Mouse (Mus musculus) kidney, adult 9 months (tissue): ENCODE measurements around the gene Nampt.
"Not testable (repeated sequence)": the region's sequence is repeated elsewhere in the genome, so short reads cannot be mapped to it uniquely, and the experiment has no call there.

Experiments
- DNase-seq: peaks from one replicate; pipeline ENCODE4 v3.0.0; 2022

Nampt gene

DNA sequence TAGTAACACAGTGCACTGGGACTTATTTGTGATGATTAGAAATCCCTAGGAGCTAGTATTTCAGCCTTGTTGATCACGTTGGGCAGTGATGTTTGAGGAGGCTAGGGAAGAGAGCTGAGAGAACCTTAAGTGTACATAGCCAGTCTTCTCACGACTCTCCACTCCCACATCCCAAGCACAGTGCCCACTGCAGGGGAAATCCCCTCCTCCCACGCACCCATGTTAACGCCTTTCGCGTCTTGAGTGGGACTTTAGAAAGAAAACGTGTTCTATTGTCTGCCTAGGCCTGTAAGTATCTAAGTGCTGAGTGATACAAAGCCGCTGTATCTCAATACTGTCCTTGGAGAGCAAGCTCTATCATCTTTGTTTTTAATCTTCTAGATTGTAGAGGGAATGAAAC lies 27.0 kb downstream of the Nampt start:
- DNase-seq, result no peak

DNA sequence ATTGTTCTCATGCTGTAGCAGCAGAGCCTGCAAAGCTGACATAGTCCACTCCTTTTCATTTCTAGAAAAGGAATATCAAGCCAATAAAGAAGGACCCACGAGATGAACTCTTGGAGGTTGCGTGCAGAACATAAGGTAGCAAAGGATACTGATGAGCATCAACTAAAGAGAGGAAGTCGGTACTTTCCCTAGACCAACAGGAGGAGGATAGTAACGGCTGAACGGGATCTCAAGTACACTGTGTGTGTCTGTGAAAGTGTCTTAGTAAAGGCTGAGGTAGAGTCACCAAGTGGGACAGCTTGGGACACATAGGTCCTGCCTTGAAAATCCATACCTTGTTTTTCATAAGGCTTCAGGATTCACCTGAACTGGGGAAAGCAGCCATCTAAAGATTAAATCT lies 34.4 kb downstream of the Nampt start:
- DNase-seq, result no peak

DNA sequence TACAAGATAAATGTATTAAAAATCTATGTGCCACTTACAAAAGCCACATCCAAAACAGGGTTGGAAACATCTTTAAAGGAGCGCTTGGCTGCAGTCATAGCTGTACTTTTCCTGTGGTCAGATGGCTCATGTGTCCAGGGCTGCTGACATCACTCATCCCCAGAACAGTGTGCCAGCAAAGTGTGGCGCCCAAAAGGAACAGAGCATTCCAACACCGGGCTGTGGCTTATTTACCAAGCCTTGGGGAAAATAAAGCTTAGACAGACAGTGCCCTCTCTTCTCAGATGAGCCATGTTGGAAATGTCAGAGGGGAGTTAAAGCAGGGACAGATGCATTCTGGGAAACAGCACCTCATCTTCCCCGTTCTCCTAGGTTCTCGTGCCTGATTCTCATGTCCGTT lies 35.5 kb downstream of the Nampt start:
- DNase-seq, result peak; percentile 21

DNA sequence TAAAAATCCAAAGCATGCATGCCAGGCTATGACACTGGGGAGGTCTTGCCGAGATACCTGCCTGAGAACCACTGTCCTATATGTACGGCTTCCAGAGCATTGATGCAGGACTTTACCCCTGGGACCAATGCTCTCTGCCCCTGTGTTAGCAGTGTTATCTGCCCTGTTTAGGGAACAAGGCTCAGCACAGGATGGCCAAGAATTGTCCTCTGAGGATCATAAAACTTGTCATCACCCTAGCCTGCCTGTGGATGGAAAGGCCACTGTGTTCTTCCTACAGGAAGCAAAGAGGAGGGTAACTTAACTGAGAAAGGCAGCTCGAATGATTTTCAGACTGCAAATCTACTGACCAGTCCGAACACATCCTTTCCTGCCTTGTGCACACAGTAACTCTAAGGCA lies 36.1 kb downstream of the Nampt start:
- DNase-seq, result peak; percentile 38

DNA sequence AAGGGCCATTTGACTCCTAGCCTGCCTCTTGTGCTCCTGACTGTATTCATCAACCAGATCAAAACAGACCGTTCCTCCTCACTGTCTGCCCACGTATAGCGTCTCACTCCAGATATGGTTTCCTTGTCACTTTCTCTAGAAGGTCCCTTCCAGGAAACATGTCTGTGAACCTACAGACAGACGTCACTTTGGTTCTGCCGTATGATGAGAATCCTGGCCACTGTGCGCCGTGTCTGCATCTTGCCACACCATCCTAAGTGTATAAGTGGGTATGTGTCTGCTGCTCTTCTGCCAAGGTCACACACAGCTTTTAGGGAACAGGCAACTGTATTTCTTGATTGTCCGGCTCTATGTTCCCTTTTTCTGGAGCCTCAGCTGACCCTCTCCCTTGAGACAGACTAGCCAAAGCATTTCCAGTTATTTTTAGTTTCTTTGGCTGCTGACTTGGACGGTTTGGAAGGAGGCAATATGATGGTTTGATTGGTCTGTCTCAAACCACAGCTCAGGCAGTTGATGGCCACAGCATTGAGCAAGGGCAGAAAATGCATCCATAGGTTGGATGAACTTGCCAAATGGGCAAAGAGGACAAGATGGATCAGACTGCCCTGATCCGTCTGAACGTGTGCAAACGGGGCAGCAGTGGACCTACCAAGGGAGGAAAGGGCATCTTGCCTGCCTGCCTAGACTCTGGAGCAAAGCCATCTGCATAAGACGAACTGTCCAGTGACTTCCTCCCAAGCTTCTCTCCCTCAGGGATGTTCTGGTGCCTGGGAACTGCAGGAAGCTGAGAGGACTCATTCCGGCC lies 37.6 kb downstream of the Nampt start:
- DNase-seq, result peak; percentile 21

DNA sequence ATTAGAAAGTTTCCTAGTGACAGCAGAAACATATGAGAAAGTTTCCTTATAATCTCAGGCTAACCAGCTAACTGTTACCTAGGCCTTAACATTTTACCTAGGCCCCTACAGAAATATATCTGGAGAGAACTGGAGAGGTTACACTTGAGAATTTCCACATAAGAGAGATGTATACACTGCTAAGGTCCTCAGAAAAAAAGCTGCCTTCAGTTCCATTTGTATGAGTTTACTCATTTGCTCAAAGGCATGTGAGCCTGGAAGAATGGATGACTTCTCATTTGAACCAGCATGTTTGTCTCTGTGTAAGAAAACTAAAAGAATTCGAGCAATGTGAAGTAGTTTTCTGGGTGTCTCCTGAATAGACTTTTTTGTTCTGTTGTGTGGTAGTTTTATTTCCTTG lies 39.1 kb downstream of the Nampt start:
- DNase-seq, result no peak

DNA sequence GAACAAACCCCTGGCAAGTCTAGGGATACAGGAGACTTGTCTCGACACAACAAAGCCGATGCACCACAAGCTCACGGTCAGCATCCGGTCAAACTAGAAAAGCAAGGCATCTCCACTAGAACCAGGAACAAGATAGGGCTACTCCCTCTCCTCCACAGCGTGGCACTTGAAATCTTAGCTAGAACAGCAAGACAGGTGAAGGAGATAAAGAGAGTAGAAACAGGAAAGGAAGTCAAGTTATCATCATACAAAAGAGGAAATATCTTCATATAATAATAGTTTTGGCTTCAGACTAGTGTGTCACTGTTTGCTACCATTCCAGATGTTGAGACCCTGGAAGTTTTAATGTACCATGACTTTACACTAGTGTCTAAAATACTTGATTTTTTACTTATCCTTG lies 41.5 kb downstream of the Nampt start:
- no peak for DNase-seq

DNA sequence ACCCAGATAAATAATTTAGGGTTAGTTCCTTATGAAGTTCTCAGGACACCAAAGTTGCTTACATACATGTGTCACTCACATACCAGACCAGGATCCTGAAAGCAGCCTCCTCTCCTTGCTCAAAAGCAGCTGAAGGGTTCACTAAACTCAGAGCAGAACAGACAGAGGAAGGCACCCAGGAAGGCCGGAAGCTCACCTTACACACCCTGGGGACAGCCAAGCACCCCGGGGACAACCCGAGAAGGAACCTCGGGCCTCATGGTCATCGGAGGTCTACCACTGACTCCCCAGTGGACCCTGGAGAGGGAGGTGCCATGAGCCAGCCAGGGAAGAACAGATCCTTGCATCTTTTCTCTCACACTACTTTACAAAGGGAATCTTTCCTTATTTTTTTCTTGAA lies 51.5 kb downstream of the Nampt start:
- DNase-seq, result no peak

DNA sequence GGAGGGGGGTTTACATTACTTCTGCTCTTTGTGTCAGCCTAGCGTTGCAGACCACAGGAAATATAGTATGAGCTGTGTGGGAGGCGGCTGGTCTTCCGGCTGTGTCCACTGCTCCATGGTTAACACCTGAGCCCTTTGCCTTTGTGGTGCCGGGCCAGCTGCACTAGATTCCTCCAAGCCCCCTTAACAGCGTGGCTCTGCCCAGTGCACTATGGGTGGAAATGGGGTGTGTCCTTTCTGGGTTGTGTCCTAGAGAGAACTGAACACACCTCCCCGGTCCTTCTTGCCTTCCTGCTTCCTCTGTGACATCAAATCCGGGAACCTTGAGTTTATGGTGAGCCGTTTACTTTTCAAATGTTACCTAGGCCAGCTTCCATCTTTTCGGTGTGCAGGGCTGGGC lies 58.2 kb downstream of the Nampt start:
- no peak for DNase-seq

DNA sequence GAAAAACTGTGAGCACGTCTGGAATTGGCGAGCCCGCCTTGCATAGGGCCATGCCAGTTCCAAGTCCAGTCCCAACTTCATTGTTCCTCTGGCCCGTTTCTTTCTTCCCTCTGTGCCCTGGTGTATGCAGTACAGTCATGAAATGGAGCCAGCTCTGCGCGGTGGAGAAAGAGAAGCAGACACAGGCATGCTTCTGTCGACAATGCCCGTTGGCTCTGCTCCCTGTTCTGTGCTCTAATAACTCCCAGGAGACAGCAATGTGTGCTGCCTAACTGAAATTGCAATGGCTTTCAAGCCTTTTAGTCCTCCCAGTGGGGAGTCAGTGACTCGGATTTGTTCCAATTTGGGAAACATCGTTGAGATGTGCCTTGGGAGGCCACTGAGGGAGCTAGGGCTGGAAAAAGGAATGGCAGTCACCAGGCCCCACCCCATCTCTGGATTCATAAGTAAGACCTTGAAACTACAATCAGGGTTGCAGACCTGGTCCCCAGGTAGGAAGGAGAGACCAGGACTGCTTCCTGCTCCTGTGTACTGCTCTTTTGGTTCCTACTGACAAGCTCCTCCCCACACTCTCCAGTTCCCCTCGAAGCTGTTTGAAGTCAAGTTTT lies 58.7 kb downstream of the Nampt start:
- DNase-seq, result no peak

DNA sequence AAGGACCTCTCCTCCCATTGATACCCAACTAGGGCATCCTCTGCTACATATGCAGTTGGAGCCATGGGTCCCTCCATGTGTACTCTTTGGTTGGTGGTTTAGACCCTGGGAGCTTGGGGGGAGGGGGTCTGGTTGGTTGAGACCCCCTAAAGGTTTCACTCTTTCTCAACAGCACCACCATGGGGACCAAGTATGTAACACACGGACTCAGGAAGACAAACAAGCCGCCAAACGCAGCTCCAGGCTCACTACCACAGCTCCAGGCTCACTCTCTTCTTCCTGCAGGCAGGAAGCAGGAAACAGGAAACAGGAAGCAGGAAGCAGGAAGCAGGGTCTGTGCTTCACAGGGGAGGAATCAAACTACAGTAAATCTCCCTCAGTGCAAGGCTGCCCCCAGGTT lies 60.0 kb downstream of the Nampt start:
- no peak for DNase-seq

DNA sequence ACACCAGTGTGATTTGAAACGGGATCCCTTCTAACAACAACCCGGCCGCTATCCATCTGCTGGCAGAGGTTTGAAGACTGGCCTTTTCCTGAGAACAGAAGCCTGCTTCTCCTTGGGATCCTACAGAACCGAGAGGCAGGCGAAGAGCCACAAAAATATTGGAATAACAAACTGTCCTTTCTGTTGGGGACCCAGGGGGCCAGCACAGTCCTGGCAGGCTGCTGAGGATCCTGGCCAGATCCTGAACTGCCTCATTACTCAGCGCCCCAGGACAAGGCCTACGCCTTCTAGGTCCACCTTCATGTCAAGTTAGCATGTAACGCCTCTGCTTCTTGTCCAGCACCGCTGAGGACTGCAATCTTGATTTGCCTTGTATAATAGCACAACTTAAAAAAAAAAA lies 65.0 kb downstream of the Nampt start:
- DNase-seq, result no peak

DNA sequence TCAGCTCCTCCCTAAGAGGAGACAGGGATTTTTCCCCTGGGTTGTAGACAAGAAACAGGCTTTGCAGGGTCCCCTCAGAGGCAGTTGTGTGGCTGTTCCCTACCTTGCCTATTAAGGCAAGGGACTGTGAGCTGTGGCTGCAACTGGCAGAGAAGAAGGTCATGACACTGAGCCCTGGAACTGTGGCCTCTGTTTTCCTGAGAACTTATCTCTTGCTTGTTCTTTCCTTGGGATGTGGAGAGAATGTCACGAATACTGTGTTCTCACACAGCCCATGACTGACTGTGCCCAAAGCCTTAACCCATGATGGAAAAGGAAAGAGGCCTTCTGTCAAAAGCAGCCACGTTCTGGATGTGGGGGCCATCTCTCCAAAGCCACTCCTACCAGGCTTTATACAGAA lies 65.7 kb downstream of the Nampt start:
- no peak for DNase-seq

DNA sequence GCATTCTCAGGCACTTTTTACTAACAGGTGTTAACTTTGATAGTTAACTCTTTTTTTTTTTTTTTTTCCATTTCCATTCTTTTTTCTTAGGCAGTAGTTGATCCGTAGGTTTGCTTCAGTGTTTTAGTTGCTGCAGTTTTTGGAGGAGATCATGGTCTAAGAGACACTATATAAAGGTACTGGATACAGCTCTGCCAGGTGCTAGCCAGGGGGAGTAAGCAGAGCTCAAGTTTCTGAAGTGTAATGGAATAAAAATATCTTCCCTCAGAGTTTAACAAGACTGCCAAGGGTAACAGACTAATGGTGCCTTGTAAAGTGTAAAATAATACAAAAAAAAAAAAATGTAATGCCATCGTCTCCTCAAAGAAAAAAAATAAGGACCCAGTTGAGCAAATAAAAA lies 67.0 kb downstream of the Nampt start:
- no peak for DNase-seq

DNA sequence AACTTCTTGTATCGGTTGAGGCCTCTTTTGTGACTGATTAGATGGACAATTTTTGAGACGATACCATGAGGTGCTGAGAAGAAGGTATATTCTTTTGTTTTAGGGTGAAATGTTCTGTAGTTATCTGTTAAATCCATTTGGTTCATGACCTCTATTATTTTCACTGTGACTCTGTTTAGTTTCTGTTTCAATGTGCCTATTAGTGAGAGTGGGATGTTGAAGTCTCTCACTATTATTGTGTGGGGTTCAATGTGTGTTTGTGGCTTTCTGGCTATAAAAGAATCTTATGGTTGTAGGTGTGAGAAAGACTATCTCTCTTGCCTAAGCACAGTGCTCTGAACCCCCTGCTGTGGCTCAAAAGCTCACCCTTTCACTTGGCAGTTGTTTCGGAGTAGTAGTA lies 68.9 kb downstream of the Nampt start:
- no peak for DNase-seq

DNA sequence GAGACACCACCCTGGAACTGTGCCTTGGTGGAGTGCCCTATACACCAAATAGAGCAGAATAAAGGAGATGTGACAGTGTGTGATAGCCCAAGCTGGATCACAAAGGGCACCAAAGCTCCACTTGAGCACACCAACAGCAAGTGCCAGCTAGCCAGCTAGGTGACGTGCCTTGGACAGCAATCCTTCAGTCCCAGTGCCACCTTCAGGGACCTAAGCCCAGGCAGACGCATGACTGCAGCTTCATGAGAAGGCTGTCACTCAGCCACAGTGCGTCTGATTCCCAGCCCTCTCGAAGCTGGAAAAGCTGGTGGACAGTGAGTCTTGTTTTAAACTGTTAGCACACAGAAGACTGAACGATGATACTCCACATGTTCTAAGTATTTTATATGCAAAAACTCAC lies 70.5 kb downstream of the Nampt start:
- DNase-seq, result no peak

DNA sequence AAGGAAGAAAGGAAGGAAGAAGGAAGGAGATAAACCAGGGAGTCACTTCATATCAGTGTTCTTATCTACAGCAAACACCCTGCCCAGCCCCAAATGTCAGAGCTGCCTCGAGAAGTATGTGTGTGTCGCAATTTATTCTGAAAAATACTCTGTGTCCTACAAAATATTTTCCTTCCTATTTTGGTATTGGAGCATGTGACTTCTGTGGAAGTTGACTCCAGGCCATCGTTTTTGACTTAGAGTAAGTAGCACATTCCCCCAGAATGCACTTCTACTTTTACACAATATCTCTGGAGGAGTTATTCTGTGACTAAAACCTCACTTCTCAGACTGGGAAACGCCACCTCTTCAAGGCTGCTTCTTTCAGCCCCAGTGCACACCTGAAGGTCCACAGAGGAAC lies 71.1 kb downstream of the Nampt start:
- DNase-seq, result peak; percentile 17

DNA sequence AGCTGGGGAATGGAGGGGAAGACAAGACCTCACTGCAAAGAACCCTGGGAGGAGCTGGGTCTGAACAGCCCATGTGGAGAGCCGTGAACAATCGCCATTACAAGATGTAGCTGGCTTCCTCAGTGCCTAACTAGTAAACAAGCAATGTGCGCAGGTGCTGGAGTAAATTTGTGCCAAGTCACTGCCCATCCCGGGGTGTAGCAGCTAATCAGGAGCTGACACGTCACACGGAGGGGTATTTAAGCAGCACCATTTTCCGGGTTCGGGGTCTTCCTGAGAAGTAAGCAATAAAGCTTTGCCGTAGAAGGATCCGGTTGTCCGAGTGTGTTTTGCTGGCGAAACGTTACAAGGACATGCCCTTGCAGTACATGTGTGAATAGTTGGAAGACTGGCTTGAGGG lies 71.9 kb downstream of the Nampt start:
- DNase-seq, result not testable (repeated sequence)

DNA sequence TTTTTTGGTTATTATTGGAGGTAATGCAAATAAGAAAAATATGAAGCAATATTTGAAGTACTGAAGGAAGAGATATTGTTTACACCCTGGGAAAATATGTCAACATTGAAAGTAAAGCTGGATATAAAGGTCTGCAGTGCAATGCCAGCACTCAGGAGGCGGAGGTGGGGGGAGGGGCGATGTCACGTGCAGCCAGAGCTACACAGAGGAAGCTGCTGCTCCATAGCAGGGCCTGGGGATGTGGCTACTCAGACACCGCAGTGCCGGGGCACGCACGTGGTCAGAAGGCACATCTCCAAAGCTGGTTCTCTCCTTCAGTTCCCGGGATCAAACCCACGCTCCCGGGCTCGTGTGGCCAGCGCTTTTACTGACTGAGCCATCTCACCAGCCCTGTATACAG lies 73.9 kb downstream of the Nampt start:
- DNase-seq, result no peak

DNA sequence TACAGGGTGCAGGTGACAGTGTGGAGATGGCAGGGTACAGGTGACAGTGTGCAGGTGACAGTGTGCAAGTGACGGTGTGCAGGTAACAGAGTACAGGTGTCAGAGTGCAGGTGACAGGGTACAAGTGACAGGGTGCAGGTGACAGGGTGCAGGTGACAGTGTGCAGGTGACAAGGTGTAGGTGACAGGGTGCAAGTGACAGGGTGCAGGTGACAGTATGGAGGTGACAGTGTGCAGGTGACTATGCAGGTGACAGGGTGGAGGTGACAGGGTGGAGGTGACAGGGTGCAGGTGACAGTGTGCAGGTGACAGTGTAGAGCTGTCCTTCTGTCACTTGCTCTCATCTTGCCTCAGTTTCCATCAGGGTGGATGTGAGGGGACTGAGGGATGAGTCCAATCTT lies 76.5 kb downstream of the Nampt start:
- no peak for DNase-seq

DNA sequence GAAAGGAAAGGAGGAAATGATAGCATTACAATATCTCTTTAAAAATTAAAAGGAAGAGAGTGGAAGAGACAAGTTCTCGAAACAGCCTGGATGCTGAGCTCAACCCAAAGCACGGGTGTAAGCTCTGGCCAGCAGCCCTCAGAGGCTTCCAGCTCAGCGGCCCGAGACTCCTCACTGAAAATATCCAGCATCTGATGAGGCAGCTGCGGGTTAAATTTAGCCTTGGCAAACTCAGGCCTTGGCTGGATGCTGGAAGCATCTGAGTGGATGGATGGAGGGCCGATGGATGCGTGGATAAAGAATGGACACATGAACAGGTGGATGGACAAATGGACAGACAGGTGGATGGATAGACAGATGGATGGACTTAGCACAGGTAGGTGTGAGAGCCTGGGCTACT lies 77.2 kb downstream of the Nampt start:
- DNase-seq, result no peak

DNA sequence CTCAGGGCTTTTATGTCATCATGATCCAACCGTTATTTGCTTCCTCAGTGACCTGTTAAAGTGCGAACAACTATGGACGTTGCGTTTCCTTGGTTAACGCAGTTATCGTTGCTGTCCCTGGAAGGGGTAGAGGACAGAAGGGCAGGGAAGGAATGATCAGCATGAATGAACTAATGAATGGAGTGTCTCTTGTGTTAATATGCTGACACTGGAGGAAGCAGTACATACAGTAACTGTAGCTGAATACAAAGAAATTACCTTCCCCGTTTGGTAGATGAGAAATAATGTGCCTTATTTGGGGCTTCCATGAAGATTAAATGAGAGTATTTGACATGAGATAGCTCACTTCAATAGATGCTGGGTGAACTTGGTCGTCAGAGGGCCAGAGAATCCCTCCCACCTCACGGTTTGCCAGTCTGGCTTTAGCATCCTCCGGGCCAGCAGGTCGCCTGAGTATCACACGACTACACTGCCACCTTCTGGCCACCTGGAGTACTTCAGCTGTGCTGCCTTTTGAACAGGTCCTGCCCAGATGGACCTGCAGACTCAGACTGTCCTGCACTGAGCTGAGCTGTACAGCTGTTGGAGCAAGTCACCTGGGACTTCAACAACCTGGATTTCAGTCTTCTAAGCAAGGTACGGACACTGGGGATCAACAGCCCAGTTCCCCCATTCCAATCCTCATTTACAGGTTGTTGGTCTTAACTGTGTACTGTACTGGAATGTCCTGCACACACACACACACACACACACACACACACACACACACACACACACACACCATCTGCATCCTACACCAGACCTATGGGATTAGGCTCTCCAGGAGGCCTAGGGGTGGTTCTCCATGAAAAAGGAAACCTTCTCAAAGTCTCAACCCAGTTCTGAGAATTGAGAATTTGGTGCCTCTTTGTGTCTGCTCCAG lies 78.1 kb downstream of the Nampt start:
- DNase-seq, result peak; percentile 93

DNA sequence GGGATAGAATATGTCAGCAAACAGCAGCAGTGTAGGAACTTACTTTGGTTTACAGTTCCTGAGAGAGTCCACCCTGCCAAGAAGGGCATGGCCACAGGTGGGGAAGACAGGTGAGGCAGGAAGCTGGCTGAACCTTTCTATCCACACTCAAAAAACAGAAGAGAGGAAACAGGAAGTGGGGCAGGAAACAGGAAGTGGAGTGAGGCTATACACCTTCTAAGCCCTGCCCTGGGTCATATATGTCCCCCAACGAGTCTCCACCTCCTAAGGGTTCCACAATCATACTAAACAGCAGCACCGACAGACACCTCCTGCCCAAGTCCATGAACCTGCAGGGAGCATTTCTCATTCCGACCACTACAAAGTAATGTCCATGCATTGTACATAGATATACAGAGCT lies 81.7 kb downstream of the Nampt start:
- DNase-seq, result no peak
